9 mouse cellular contexts compared by ENCODE assay signal in genomic region chr7:25296945-25297453, GRCm38 (mm10). TPM values are rescaled to one million over a fixed set of nuclear protein-coding genes. Genes with fewer than 3 reads are reported as not detected.
DNase-seq lines count a peak whose midpoint lies in the region; ATAC-seq and TF ChIP-seq lines count a peak whose summit lies in the region.
"Had no signal": no experiment of that assay in that cellular context is flagged by ENCODE, and none has a peak within 500 bp of the region (broad histone marks: within the 10 kb centered on the region; RNA-seq: fewer than 3 reads in every experiment).

No protein-coding gene starts in this region.

- 1% methylated on average over 21 of the region's 21 CpGs for WGBS in hindbrain, embryonic 16.5 days
- WGBS in stomach, postnatal 0 days: under 1% methylated on average over 19 of the region's 21 CpGs

- H3K4me3 ChIP-seq in C2C12 (ENCODE audit: insufficient read depth, poor library complexity, severe bottlenecking): peak overlapping the region; percentile 44
- H3K4me3 ChIP-seq in hindbrain, embryonic 16.5 days (ENCODE audit: low read length): peak overlapping the region; percentile 81
- H3K4me3 ChIP-seq in megakaryocyte, embryonic 14.5 days (replicated peaks): peak overlapping the region; percentile 94
- peak overlapping the region; percentile 84 for H3K4me3 ChIP-seq in stomach, postnatal 0 days (ENCODE audit: low read depth, low read length)

- peaks cover 6% of the 10 kb centered on the region for H3K79me2 ChIP-seq in C2C12 (ENCODE audit: control insufficient read depth, insufficient read depth)

- no peak for TF ChIP-seq EP300 in stomach, postnatal 0 days (optimal IDR thresholded peaks at IDR 0.05)

- peaks cover 12% of the 10 kb centered on the region for H3K36me3 ChIP-seq in C2C12 (ENCODE audit: control insufficient read depth, insufficient read depth)
- peaks cover 20% of the 10 kb centered on the region for H3K36me3 ChIP-seq in hindbrain, embryonic 16.5 days (ENCODE audit: control insufficient read depth, insufficient read depth, low read length)
- peaks cover 32% of the 10 kb centered on the region for H3K36me3 ChIP-seq in megakaryocyte, embryonic 14.5 days (replicated peaks; ENCODE audit: low read length)
- H3K36me3 ChIP-seq in stomach, postnatal 0 days (ENCODE audit: control insufficient read depth, insufficient read depth, low read length): peaks cover 17% of the 10 kb centered on the region

- H3K27me3 ChIP-seq in C2C12 (ENCODE audit: control insufficient read depth, insufficient read depth, insufficient read length): no peaks in the 10 kb centered on the region
- H3K27me3 ChIP-seq in hindbrain, embryonic 16.5 days (replicated peaks; ENCODE audit: control insufficient read depth, insufficient read depth, low read length): no peaks in the 10 kb centered on the region
- peaks cover 20% of the 10 kb centered on the region for H3K27me3 ChIP-seq in megakaryocyte, embryonic 14.5 days (replicated peaks)
- no peaks in the 10 kb centered on the region for H3K27me3 ChIP-seq in stomach, postnatal 0 days (ENCODE audit: control insufficient read depth, insufficient read depth, low read length)
- H3K27me3 ChIP-seq: Patski had no signal

- peak; percentile 40 for ATAC-seq in hindbrain, embryonic 16.5 days
- peak; percentile 16 for ATAC-seq in stomach, postnatal 0 days (ENCODE audit: low FRiP score, low TSS enrichment)
- no peak for ATAC-seq in erythroid progenitor cell, adult 5-6 weeks (replicated peaks; ENCODE audit: low FRiP score, poor library complexity, severe bottlenecking)

- peak overlapping the region; percentile 73 for H3K4me2 ChIP-seq in hindbrain, embryonic 16.5 days (ENCODE audit: low read length)
- H3K4me2 ChIP-seq in stomach, postnatal 0 days (replicated peaks; ENCODE audit: low read depth): peak overlapping the region; percentile 98

- peak overlapping the region; percentile 52 for H3ac ChIP-seq in C2C12 (ENCODE audit: control insufficient read depth, insufficient read length, low read depth)

- peaks cover 16% of the 10 kb centered on the region for H3K4me1 ChIP-seq in hindbrain, embryonic 16.5 days (ENCODE audit: control insufficient read depth, insufficient read depth, low read depth, low read length)
- peaks cover 48% of the 10 kb centered on the region for H3K4me1 ChIP-seq in megakaryocyte, embryonic 14.5 days
- no peaks in the 10 kb centered on the region for H3K4me1 ChIP-seq in stomach, postnatal 0 days (replicated peaks; ENCODE audit: control insufficient read depth, insufficient read depth)

- H3K9me3 ChIP-seq in hindbrain, embryonic 16.5 days (ENCODE audit: control insufficient read depth, low read length): no peaks in the 10 kb centered on the region
- no peaks in the 10 kb centered on the region for H3K9me3 ChIP-seq in megakaryocyte, embryonic 14.5 days
- no peaks in the 10 kb centered on the region for H3K9me3 ChIP-seq in stomach, postnatal 0 days (ENCODE audit: control insufficient read depth, low read length)

- H3K79me3 ChIP-seq in C2C12 (ENCODE audit: low read depth): no peaks in the 10 kb centered on the region

- peak overlapping the region; percentile 97 for H3K27ac ChIP-seq in hindbrain, embryonic 16.5 days (ENCODE audit: low read depth, low read length)
- peak overlapping the region; percentile 95 for H3K27ac ChIP-seq in stomach, postnatal 0 days (replicated peaks)

- peak; percentile 58 for DNase-seq in embryo, embryonic 10 days (ENCODE audit: low spot score)
- DNase-seq in embryo, embryonic 9.5 days (ENCODE audit: extremely low spot score): no peak
- DNase-seq in embryo, embryonic 11 days: peak; percentile 63
- DNase-seq in stomach, postnatal 0 days (ENCODE audit: low spot score): peak; percentile 58

- TF ChIP-seq CTCF in C2C12 (IDR thresholded peaks at IDR 0.05; ENCODE audit: control insufficient read depth, insufficient read depth, insufficient read length): no peak
- TF ChIP-seq CTCF in stomach, postnatal 0 days (IDR thresholded peaks at IDR 0.05; ENCODE audit: low read depth): no peak

- H3K9ac ChIP-seq in hindbrain, embryonic 16.5 days (ENCODE audit: low read depth, low read length): peak overlapping the region; percentile 84
- peak overlapping the region; percentile 81 for H3K9ac ChIP-seq in stomach, postnatal 0 days (ENCODE audit: low read length)

TF ChIP-seq in C2C12, 6 proteins besides CTCF, POLR2A, EP300 and RAD21:
- TF ChIP-seq MYOD1 (IDR thresholded peaks at IDR 0.05; ENCODE audit: control insufficient read depth, insufficient read length, low read depth): no peak
- no peak for TF ChIP-seq CEBPB (IDR thresholded peaks at IDR 0.05; ENCODE audit: low read depth)
TF ChIP-seq in C2C12: peak in this region for 0.

RNA-seq across cellular contexts. Expression of gene Pafah1b3, which starts 0.8 kb away (rescaled TPM):
- 90.8 TPM for polyA plus RNA-seq in C2C12 (2012; fragmentation: generic; extraction: Trizol)
- polyA plus RNA-seq in hindbrain, embryonic 16.5 days (2015; fragmentation: Nextera tagmentation; extraction: Ambion mirVana): 566 and 571 TPM in 2 replicates
- 19.1 TPM in 1 of 2 replicates, not detected in the other for polyA plus RNA-seq in megakaryocyte, embryonic 14.5 days (2012; ENCODE audit: insufficient read depth, low replicate concordance)
- polyA plus RNA-seq in stomach, postnatal 0 days (2015; fragmentation: Nextera tagmentation; extraction: Ambion mirVana): 125 and 126 TPM in 2 replicates
- 20.2 and 26.8 TPM in 2 replicates for total RNA-seq in erythroid progenitor cell, adult 5-6 weeks (2015; ENCODE audit: low replicate concordance)
- 8.9 and 17.3 TPM in 2 replicates for total RNA-seq in erythroid progenitor cell, adult 5-6 weeks (2017; ENCODE audit: low replicate concordance)

RNA-seq across cellular contexts. Expression of gene Prr19, which starts 4.2 kb away (rescaled TPM):
- not detected for polyA plus RNA-seq in C2C12 (2012; fragmentation: generic; extraction: Trizol)
- polyA plus RNA-seq in hindbrain, embryonic 16.5 days (2015; fragmentation: Nextera tagmentation; extraction: Ambion mirVana): 4.7 and 4.8 TPM in 2 replicates
- 0.17 TPM in 1 of 2 replicates, not detected in the other for polyA plus RNA-seq in megakaryocyte, embryonic 14.5 days (2012; ENCODE audit: insufficient read depth, low replicate concordance)
- polyA plus RNA-seq in stomach, postnatal 0 days (2015; fragmentation: Nextera tagmentation; extraction: Ambion mirVana): 0.07 TPM in 1 of 2 replicates, not detected in the other
- total RNA-seq in erythroid progenitor cell, adult 5-6 weeks (2015; ENCODE audit: low replicate concordance): not detected in 2 replicates
- not detected in 2 replicates for total RNA-seq in erythroid progenitor cell, adult 5-6 weeks (2017; ENCODE audit: low replicate concordance)

RNA-seq across cellular contexts. Expression of gene Tmem145, which starts 8.9 kb away (rescaled TPM):
- polyA plus RNA-seq in C2C12 (2012; fragmentation: generic; extraction: Trizol): 0.13 TPM
- polyA plus RNA-seq in hindbrain, embryonic 16.5 days (2015; fragmentation: Nextera tagmentation; extraction: Ambion mirVana): 78.7 and 85.0 TPM in 2 replicates
- 0.16 TPM in 1 of 2 replicates, not detected in the other for polyA plus RNA-seq in megakaryocyte, embryonic 14.5 days (2012; ENCODE audit: insufficient read depth, low replicate concordance)
- polyA plus RNA-seq in stomach, postnatal 0 days (2015; fragmentation: Nextera tagmentation; extraction: Ambion mirVana): 0.67 and 1.1 TPM in 2 replicates
- total RNA-seq in erythroid progenitor cell, adult 5-6 weeks (2015; ENCODE audit: low replicate concordance): not detected in 2 replicates
- not detected in 2 replicates for total RNA-seq in erythroid progenitor cell, adult 5-6 weeks (2017; ENCODE audit: low replicate concordance)

RNA-seq across cellular contexts. Expression of gene Megf8, which starts 20.0 kb away (rescaled TPM):
- 31.9 TPM for polyA plus RNA-seq in C2C12 (2012; fragmentation: generic; extraction: Trizol)
- 23.6 and 23.7 TPM in 2 replicates for polyA plus RNA-seq in hindbrain, embryonic 16.5 days (2015; fragmentation: Nextera tagmentation; extraction: Ambion mirVana)
- polyA plus RNA-seq in megakaryocyte, embryonic 14.5 days (2012; ENCODE audit: insufficient read depth, low replicate concordance): 9.7 and 10.3 TPM in 2 replicates
- polyA plus RNA-seq in stomach, postnatal 0 days (2015; fragmentation: Nextera tagmentation; extraction: Ambion mirVana): 3.3 and 3.6 TPM in 2 replicates
- total RNA-seq in erythroid progenitor cell, adult 5-6 weeks (2015; ENCODE audit: low replicate concordance): 0.42 TPM in 1 of 2 replicates, not detected in the other
- 0.64 TPM in 1 of 2 replicates, not detected in the other for total RNA-seq in erythroid progenitor cell, adult 5-6 weeks (2017; ENCODE audit: low replicate concordance)

RNA-seq across cellular contexts. Expression of gene Cic, which starts 29.5 kb away (rescaled TPM):
- polyA plus RNA-seq in C2C12 (2012; fragmentation: generic; extraction: Trizol): 79.5 TPM
- 31.0 and 36.4 TPM in 2 replicates for polyA plus RNA-seq in hindbrain, embryonic 16.5 days (2015; fragmentation: Nextera tagmentation; extraction: Ambion mirVana)
- 290 and 655 TPM in 2 replicates for polyA plus RNA-seq in megakaryocyte, embryonic 14.5 days (2012; ENCODE audit: insufficient read depth, low replicate concordance)
- polyA plus RNA-seq in stomach, postnatal 0 days (2015; fragmentation: Nextera tagmentation; extraction: Ambion mirVana): 15.0 and 15.9 TPM in 2 replicates
- total RNA-seq in erythroid progenitor cell, adult 5-6 weeks (2015; ENCODE audit: low replicate concordance): 114 and 181 TPM in 2 replicates
- 70.5 and 90.7 TPM in 2 replicates for total RNA-seq in erythroid progenitor cell, adult 5-6 weeks (2017; ENCODE audit: low replicate concordance)

Comparison
In these comparisons a context has a peak if more than half of its experiments do, and no peak if none do; other contexts are left out.
1. H3K4me3 ChIP-seq: peak in every context shown above with its lines; median percentile 94 in megakaryocyte, embryonic 14.5 days; 84 in stomach, postnatal 0 days; 81 in hindbrain, embryonic 16.5 days; 44 in C2C12.
2. RNA of gene Tmem145, which starts 8.9 kb away (polyA plus RNA-seq): 78.7 to 85.0 TPM in hindbrain, embryonic 16.5 days; 0.67 to 1.1 TPM in stomach, postnatal 0 days, 0.16 TPM in megakaryocyte, embryonic 14.5 days and 0.13 TPM in C2C12 (single experiment); every median in the first group is over 10 times any median in the second.